8 mouse cellular contexts compared by ENCODE assay signal in genomic region chr19:47937443-47938406, GRCm38 (mm10). TPM values are rescaled to one million over a fixed set of nuclear protein-coding genes. Genes with fewer than 3 reads are reported as not detected.
A peak's percentile ranks its signal among the peaks of the same experiment; 100 is the strongest.
DNase-seq lines count a peak whose midpoint lies in the region; ATAC-seq and TF ChIP-seq lines count a peak whose summit lies in the region.

Gene Cfap58 (plus strand): TSS chr19:47937675.

- H3K4me1 ChIP-seq in lung, adult 2 months (ENCODE audit: control insufficient read depth, insufficient read depth, low read length) = 0 out of 2 replicates have a peak, but pooled peaks cover 4% of the 10 kb centered on the region
- H3K4me1 ChIP-seq in neural tube, embryonic 14.5 days (ENCODE audit: control insufficient read depth, insufficient read depth, low read length) = no peaks in the 10 kb centered on the region

- H3K36me3 ChIP-seq in neural tube, embryonic 14.5 days (ENCODE audit: control insufficient read depth, insufficient read depth, low read length) = no peaks in the 10 kb centered on the region

- H3K9me3 ChIP-seq in neural tube, embryonic 14.5 days (ENCODE audit: control insufficient read depth, low read length) = no peaks in the 10 kb centered on the region

- peak within 1 kb of the TSS; percentile 39 for H3K4me3 ChIP-seq in lung, adult 2 months (replicated peaks; ENCODE audit: extremely low read depth, low read depth, low read length)
- peak within 1 kb of the TSS; percentile 33 for H3K4me3 ChIP-seq in neural tube, embryonic 14.5 days (ENCODE audit: low read depth, low read length)

- WGBS in lung, adult 2 months = 5% methylated on average over 41 of the region's 41 CpGs
- 4% methylated on average over 41 of the region's 41 CpGs for WGBS in neural tube, embryonic 14.5 days

- DNase-seq in layer of hippocampus, postnatal 10 days (ENCODE audit: low spot score in 2 of 2) = peak; percentile 54 to 74
- no peak for DNase-seq in layer of hippocampus, adult 9-11 months
- DNase-seq in c-Kit-positive CD71-negative TER-119-negative erythroid progenitor cells, embryonic 14.5 days (ENCODE audit: low read depth) = peak; percentile 53
- DNase-seq in gastrocnemius, postnatal 25 days = peak; percentile 15
- DNase-seq in kidney, adult 18-20 months = peak; percentile 53
- DNase-seq in lung, adult 2 months = peak; percentile 51
- DNase-seq in thymus, adult 18-20 months = peak; percentile 68 to 70

- TF ChIP-seq POLR2A in lung, adult 2 months (IDR thresholded peaks at IDR 0.05; ENCODE audit: borderline replicate concordance, extremely low read depth, low read depth, low read length) = no peak

- H3K27ac ChIP-seq in neural tube, embryonic 14.5 days (ENCODE audit: low read depth, low read length) = no peak within 1 kb of the TSS

- ATAC-seq in neural tube, embryonic 14.5 days (ENCODE audit: low read depth) = peak; percentile 91

- H3K4me2 ChIP-seq in neural tube, embryonic 14.5 days (ENCODE audit: low read depth, low read length) = peak within 1 kb of the TSS; percentile 75

- H3K27me3 ChIP-seq in neural tube, embryonic 14.5 days (ENCODE audit: control insufficient read depth, insufficient read depth, low read length) = no peaks in the 10 kb centered on the region

- TF ChIP-seq CTCF in lung, adult 2 months (IDR thresholded peaks at IDR 0.05; ENCODE audit: insufficient read depth, low read length) = no peak

- H3K9ac ChIP-seq in neural tube, embryonic 14.5 days (replicated peaks; ENCODE audit: low read depth, low read length) = peak within 1 kb of the TSS; percentile 26; the same call in 1 of the 2 replicates

RNA-seq across cellular contexts. Expression of gene Cfap58, which starts in this region (rescaled TPM):
- under 1 TPM; 0.60 to 0.98 TPM for total RNA-seq in layer of hippocampus, postnatal 10 days (2021)
- total RNA-seq in gastrocnemius, postnatal 25 days (2021) = not detected
- 0.38 and 0.92 TPM in 2 replicates for polyA plus RNA-seq in lung, adult 2 months (2012; rRNA removed)
- 0.53 and 0.64 TPM in 2 replicates for polyA plus RNA-seq in neural tube, embryonic 14.5 days (2014; fragmentation: Nextera tagmentation; extraction: Ambion mirVana)

Comparison
In these comparisons a context has a peak if more than half of its experiments do, and no peak if none do; other contexts are left out.
1. Peak in DNase-seq in layer of hippocampus, postnatal 10 days; RNA of the gene not detected or under 1 TPM.
2. Peak in DNase-seq in gastrocnemius, postnatal 25 days; RNA of the gene not detected or under 1 TPM.
3. Peak in DNase-seq and H3K4me3 ChIP-seq in lung, adult 2 months; RNA of the gene not detected or under 1 TPM.
4. Peak in ATAC-seq, H3K4me3 ChIP-seq, H3K9ac ChIP-seq and H3K4me2 ChIP-seq in neural tube, embryonic 14.5 days; RNA of the gene not detected or under 1 TPM.